Mouse (Mus musculus) Patski (cell line): Measurements from ENCODE around the gene Ppp1r3f. TPM values are rescaled to one million over a fixed set of nuclear protein-coding genes. Genes with fewer than 3 reads are reported as not detected.

Experiments
- ATAC-seq: fragments of 100-300 bp; one replicate; pipeline ENCODE4 v1.8.0; 2021
- CTCF ChIA-PET: fragments of 350-600 bp; sonication (Branson Sonifier 250); formaldehyde crosslinking; loops from one replicate; lab custom pipeline; 2022; ENCODE audit warnings: inconsistent platforms; lab: Charles Lee
- POLR2A ChIA-PET: fragments of 350-600 bp; sonication (Branson Sonifier 250); formaldehyde crosslinking; loops from one replicate; lab custom pipeline; 2022; ENCODE audit warnings: antibody characterized with exemption, inconsistent platforms; lab: Charles Lee
- DNase-seq: peaks from one replicate; pipeline ENCODE4 v3.0.0-alpha.2; 2011; ENCODE audit warnings: low read depth, low spot score
- H3K27me3 ChIP-seq: fragments of 371-371 bp; one replicate; pipeline ENCODE4 v1.5.1; 2021
- CTCF ChIP-seq: fragments of 100-300 bp; IDR thresholded peaks from one replicate; pipeline ENCODE4 v1.5.1; 2021
- in situ Hi-C: fragments of 300-500 bp; cut with MboI; formaldehyde crosslinking; loops from 3 replicates; pipeline ENCODE4 v1.11.1; 2018; ENCODE audit warnings: low pct_unique_long_range_greater_than_20kb, mixed read lengths
- polyA plus RNA-seq: library from polyadenylated mRNA; unstranded; gene quantifications from one replicate; pipeline ENCODE4 v1.2.3, GENCODE M21; 2021

The Ppp1r3f gene
- polyA plus RNA-seq: 11.2 TPM

DNA sequence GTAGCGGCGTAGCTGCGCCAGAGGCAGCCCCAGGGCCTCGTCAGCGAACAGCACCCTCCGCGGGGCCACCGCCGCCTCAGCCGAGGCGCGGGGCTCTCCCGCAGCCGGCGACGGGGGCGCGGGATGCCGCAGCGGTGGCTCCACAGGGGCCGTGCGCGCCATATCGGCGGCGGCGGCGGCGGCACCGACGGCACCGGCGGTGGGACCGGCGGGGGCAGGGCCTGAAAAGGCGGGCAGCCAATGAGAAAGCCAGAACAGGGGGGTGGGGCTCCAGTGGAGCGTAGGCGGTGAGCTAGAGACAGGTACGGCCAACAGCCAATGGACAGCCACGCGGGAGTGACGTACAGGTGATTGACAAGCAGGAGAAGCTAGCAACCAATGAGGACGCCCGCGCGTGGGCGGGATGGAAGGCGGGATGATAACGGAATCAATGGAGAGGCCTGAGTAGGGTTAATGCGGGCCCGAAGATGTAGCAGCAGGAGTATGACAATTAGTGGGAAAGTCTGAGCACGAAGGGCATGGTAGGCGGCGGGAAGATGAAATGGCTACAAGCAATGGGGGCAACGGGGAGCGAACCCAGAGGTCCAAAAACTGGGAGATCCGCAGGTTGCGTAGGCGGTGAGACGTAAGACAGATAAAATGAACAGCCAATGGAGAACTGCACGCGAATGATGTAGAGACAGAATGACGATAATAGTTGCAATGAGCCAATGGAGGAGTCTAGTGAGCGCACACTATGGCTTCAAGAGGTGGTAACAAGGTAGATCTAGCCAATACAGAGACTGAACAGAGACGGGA lies at the start of gene Ppp1r3f:
Gene Ppp1r3f (minus strand): TSS at position 197 of the 798 bp plus-strand sequence.
- peaks cover 9% of the 10 kb centered on the region for H3K27me3 ChIP-seq
- CTCF ChIA-PET: interaction anchor here (1.0 kb wide), 1 partner anchor 29 kb away, joined by 3 read pairs; no protein-coding TSS in a partner anchor
- POLR2A ChIA-PET: no interaction called here
- peak; percentile 69 for DNase-seq
- peak; percentile 91 for ATAC-seq
- in situ Hi-C loops: no loop called here
- no peak for TF ChIP-seq CTCF

DNA sequence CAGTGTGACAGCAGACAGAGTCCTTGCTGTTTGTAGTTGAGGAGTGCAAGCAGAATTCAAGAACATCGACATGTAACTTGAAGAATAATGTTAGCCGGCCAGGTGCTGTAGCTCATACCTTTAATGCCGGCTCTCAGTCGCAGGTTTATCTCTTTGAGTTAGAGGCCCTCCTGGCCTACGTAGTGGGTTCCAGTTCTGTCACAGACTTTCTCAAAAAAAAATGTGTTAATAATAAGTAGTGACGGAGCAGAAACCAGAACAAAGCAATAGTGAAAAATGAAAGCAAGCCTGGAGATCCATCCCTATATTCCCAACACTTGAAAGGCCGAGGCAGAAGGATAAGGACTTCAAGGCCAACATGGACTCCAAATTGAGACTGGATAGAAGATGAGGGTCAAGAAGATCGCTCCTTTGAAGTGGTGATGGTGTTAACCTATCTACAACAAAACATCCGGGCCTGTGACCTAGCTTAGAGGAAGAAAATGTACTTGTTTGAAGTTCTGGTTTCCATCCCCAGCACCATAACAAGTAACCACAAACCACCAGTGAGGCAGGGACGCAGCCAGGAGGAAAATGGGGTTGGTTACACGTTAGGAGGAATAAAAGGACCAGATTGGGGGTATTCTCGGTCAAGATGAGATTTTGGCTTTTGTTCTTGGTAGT lies 43.9 kb upstream of the Ppp1r3f start:
- no peak for DNase-seq
- ChIA-PET POLR2A (no interaction called here), CTCF (no interaction called here)
- in situ Hi-C loops: no loop called here
- no peak for TF ChIP-seq CTCF
- ATAC-seq: no peak
- peaks cover 23% of the 10 kb centered on the region for H3K27me3 ChIP-seq

DNA sequence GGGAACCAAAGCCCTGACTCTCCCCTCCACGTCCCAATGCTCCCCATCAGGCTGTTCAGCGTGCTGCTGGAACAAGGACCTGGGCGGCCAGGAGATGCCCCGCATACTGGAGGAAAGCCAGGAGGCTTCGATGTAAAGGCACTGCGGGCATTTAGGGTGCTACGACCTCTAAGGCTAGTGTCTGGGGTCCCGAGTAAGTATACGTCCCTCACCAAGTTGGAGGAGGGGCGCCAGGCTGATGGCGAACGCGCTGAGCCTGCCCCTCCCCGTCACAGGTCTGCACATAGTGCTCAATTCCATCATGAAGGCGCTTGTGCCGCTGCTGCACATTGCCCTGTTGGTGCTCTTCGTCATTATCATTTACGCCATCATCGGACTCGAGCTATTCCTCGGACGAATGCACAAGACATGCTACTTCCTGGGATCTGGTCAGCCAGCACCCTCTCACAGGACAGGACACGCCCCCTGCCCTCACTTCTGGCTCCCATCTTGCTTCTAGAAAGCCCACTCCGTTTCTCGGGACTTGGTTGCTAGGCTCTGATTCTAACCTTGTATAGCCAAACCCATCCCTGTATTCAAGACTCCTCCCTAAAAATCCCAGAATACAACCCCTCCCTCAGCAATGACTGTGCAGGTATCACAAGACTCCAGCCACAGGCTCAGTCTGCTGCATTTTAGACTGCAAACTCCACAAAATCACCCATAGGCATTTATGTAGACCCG lies 36.6 kb upstream of the Ppp1r3f start:
- in situ Hi-C loops: no loop called here
- POLR2A ChIA-PET: no interaction called here
- no peak for DNase-seq

DNA sequence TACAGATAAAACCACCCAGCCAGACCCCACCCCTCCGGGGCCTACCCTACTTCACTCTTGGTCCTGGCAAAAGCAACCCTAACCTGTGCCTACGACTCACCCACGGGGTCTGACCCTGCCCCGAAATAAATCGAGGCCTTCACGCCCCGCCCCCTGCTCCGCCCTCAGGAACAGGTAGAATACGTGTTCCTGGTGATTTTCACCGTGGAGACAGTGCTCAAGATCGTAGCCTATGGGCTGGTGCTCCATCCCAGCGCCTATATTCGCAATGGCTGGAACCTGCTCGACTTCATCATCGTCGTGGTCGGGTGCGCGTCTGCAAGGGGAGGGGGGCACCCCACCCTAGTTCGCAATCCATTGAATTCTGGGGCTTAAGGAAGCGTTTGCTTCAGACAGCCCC lies 36.0 kb upstream of the Ppp1r3f start:
- ATAC-seq (no peak), DNase-seq (no peak)
- ChIA-PET CTCF (no interaction called here), POLR2A (no interaction called here)
- in situ Hi-C loops: no loop called here
- peaks cover 41% of the 10 kb centered on the region for H3K27me3 ChIP-seq
- TF ChIP-seq CTCF: no peak

More for the DNA sequence above, 36.6 kb upstream of the Ppp1r3f start:
- CTCF ChIA-PET: no interaction called here
- no peak for ATAC-seq
- H3K27me3 ChIP-seq: peaks cover 41% of the 10 kb centered on the region
- no peak for TF ChIP-seq CTCF

DNA sequence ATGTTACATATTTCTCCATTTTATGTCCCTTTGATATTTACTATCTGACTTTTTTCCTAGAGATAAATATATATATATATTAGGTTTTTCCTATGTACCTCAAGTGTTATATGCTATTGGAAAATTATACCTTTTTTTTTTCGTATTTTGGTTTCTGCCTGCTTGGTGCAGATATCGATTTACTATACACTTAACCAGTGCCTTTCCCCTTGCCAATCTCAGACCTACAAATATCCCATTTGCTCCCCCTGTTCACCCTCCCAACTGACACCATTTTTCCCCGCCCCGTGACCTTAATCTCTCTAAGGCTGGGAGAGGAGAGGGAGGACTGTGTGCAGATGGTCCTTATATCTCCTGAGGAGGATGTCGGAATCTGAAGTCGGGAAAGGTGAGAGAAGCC lies 32.7 kb upstream of the Ppp1r3f start, which contains the start of gene Cacna1f:
Gene Cacna1f (plus strand): TSS at position 301 of the 400 bp plus-strand sequence.
- DNase-seq: no peak
- no peak for ATAC-seq
- CTCF ChIA-PET: interaction anchor here (1.2 kb wide), 1 partner anchor 9 kb away, joined by 3 read pairs; no protein-coding TSS in a partner anchor
- POLR2A ChIA-PET: interaction anchor here (0.6 kb wide), 1 partner anchor 408 kb away, joined by 4 read pairs; no protein-coding TSS in a partner anchor
- in situ Hi-C loops: no loop called here
- no peak for TF ChIP-seq CTCF
- peaks cover 29% of the 10 kb centered on the region for H3K27me3 ChIP-seq

DNA sequence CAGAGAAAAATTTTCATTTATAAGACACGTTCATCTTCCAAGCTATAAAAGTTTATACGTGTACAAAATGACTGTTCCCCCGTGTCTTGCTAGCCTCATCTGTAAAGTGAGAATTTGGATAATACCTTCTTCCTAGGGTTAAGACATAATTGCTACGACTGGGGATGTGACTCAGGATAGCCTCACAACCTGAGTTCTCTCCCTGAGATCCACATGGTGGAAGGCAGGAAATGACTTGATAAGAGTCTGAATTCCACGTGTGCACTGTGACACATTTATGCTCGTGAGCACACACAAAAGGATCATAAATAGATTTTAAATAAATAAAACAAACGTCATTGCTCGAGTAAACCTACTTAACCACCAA lies 31.5 kb upstream of the Ppp1r3f start:
- ATAC-seq (no peak), DNase-seq (no peak)
- TF ChIP-seq CTCF: no peak
- ChIA-PET CTCF (no interaction called here), POLR2A (no interaction called here)
- H3K27me3 ChIP-seq: peaks cover 18% of the 10 kb centered on the region
- in situ Hi-C loops: no loop called here

DNA sequence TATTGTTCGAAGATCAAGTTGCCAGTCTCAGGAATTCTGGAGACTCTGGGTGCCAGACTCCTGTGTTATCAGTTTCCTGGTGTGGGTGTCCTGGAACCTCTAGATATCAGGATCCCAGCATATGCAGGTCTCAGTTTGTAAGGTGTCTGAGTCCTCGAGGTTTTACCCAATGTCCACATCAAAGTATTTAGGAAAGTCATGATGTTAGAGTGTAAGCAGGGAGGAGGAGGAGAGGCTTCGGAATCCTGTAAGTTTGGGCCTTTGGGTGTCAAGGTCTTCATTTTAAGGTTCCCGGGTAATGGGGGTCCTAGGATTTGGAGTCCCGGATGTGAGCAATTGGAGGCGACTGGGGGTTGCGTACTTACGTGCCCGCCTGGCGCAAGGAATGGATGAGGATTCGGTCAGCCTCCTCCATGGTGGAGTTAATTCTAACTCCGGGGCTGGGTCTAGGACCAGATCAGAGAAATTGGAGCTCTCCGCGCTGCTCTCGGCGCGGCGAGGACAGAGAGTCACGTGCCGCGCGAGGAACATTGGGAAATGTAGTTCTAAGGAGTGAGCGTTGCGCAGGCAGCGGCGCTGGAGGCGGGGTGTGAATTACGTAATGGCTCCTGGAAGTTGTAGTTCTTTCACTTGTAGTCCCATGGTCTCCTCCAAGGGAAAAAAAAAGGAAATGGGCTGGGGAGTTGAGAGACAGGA lies 30.9 kb upstream of the Ppp1r3f start, which contains the start of gene Ccdc22:
Gene Ccdc22 (minus strand): TSS at position 639 of the 696 bp plus-strand sequence.
- DNase-seq (peak; percentile 4), ATAC-seq (peak; percentile 44)
- POLR2A ChIA-PET: no interaction called here
- CTCF ChIA-PET: no interaction called here
- no peak for TF ChIP-seq CTCF
- in situ Hi-C loops: no loop called here
- H3K27me3 ChIP-seq: peaks cover 17% of the 10 kb centered on the region

DNA sequence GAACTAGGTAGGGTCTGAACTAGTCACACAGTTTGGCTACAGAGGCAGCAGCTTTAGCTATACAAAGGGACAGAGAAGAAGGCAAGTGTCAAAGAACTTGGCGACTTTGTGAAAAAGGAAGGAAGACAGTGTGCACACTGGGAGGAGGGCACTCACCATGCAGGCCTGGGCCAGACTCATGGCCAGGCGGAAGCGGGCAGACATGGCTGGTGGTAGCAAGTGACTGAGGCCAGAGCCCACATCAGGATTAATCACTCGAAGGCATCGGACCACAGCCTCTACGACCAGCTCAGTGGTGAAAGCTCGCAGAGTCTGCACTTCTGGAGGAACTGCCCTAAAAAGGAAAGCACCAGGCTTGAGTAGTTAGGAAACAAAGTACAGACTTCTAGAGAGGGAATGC lies 29.9 kb upstream of the Ppp1r3f start:
- DNase-seq (no peak), ATAC-seq (no peak)
- TF ChIP-seq CTCF: no peak
- in situ Hi-C loops: no loop called here
- CTCF ChIA-PET: interaction anchor here (1.0 to 1.5 kb wide), 2 partner anchors 10 to 30 kb away, joined by 3 read pairs; partner anchors contain the start of gene Ppp1r3f
- POLR2A ChIA-PET: interaction anchor here (0.6 kb wide), 1 partner anchor 53 kb away, joined by 3 read pairs; no protein-coding TSS in a partner anchor
- H3K27me3 ChIP-seq: peaks cover 18% of the 10 kb centered on the region

DNA sequence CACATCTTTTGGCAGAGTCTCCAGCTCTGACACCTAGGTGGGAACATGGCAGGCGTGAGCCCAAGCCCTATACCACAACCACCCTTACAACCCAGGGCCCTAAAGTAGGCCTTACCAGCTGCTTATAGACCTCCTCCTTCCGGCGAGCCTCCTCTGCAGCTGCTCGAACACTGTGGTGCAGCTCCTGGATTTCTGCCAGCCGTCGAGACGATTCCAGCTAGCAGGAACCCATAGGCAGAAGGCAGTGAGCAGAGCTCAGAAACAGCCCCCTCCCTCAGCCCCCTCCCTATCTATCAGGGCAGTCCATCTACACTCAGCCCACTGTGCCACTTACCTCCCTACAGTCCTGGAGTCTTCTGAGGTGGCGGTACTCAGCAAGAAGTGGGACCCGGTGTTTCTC lies 21.3 kb upstream of the Ppp1r3f start:
- H3K27me3 ChIP-seq: peaks cover 8% of the 10 kb centered on the region
- POLR2A ChIA-PET: no interaction called here
- TF ChIP-seq CTCF: no peak
- in situ Hi-C loops: no loop called here
- CTCF ChIA-PET: no interaction called here
- DNase-seq: no peak
- no peak for ATAC-seq

DNA sequence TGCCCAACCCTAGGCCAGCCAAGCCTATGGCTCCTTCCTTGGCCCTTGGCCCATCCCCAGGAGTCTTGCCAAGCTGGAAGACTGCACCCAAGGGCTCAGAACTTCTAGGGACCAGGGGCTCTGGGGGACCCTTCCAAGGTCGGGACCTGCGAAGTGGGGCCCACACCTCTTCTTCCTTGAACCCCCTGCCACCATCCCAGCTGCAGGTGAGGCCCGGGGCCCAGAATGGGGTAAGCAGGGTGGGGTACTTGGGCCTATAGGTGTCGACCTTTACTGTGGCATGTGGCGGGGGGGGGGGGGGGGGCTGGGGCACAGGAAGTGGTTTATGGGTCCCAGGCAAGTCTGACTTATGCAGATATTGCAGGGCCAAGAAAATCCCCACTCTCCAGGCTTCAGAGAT lies 12.3 kb upstream of the Ppp1r3f start:
- TF ChIP-seq CTCF: no peak
- CTCF ChIA-PET: no interaction called here
- peaks cover 12% of the 10 kb centered on the region for H3K27me3 ChIP-seq
- in situ Hi-C loops: no loop called here
- no peak for DNase-seq
- POLR2A ChIA-PET: no interaction called here
- no peak for ATAC-seq
